Mouse (Mus musculus) myocyte (in vitro differentiated cells): ENCODE measurements at regions not wholly inside any gene's neighbourhood (a gene's known extent, or its start where the extent isn't known, plus 50 kb on each side); places are given as distances from the start of the nearest gene placed in this dataset.

Source experiments
- CEBPB ChIP-seq: IDR thresholded peaks from 2 replicates; pipeline ENCODE4 v1.6.1; 2011; ENCODE audit warnings: mild to moderate bottlenecking, moderate library complexity; ENCODE audit not compliant: poor library complexity, insufficient read depth, severe bottlenecking
- E2F4 ChIP-seq: IDR thresholded peaks from one replicate; pipeline ENCODE4 v1.6.1; 2011; ENCODE audit warnings: mild to moderate bottlenecking, control low read depth, moderate library complexity; ENCODE audit not compliant: insufficient read depth
- MAX ChIP-seq: IDR thresholded peaks from one replicate; pipeline ENCODE4 v1.6.1; 2011; ENCODE audit warnings: low read depth, mild to moderate bottlenecking, control low read depth
- MYOD1 ChIP-seq, 3 experiments: IDR thresholded peaks; one replicate each; pipeline ENCODE4 v1.6.1; 2011; ENCODE audit warnings: control low read depth in 2 of 3, low read depth in 2 of 3, mild to moderate bottlenecking in 2 of 3, moderate library complexity in 1 of 3; ENCODE audit not compliant: insufficient read length in 2 of 3, control insufficient read depth in 1 of 3
- POLR2A ChIP-seq: IDR thresholded peaks from one replicate; pipeline ENCODE4 v1.6.1; 2011; ENCODE audit warnings: low read depth, mild to moderate bottlenecking, control low read depth, moderate library complexity; ENCODE audit not compliant: insufficient read length
- POLR2AphosphoS2 ChIP-seq: IDR thresholded peaks from one replicate; pipeline ENCODE4 v1.6.1; 2011; ENCODE audit warnings: low read depth, control low read depth; ENCODE audit not compliant: insufficient read length
- REST ChIP-seq: IDR thresholded peaks from one replicate; pipeline ENCODE4 v1.6.1; 2011; ENCODE audit warnings: mild to moderate bottlenecking, control low read depth, moderate library complexity; ENCODE audit not compliant: insufficient read depth, insufficient read length
- SRF ChIP-seq: IDR thresholded peaks from one replicate; pipeline ENCODE4 v1.6.1; 2011; ENCODE audit warnings: low read depth; ENCODE audit not compliant: control insufficient read depth, insufficient read length
- TCF12 ChIP-seq: IDR thresholded peaks from one replicate; pipeline ENCODE4 v1.6.1; 2011; ENCODE audit warnings: mild to moderate bottlenecking, control low read depth; ENCODE audit not compliant: poor library complexity, insufficient read depth, severe bottlenecking
- TCF3 ChIP-seq: IDR thresholded peaks from one replicate; pipeline ENCODE4 v1.6.1; 2011; ENCODE audit warnings: low read depth, control low read depth; ENCODE audit not compliant: insufficient read length
- USF1 ChIP-seq: IDR thresholded peaks from one replicate; pipeline ENCODE4 v1.6.1; 2011; ENCODE audit warnings: low read depth, mild to moderate bottlenecking, control low read depth, moderate library complexity

- TF ChIP-seq POLR2A = no peak
- TF ChIP-seq MAX = no peak
- no peak for TF ChIP-seq POLR2AphosphoS2
- no peak for TF ChIP-seq TCF12
- no peak for TF ChIP-seq SRF
- TF ChIP-seq CEBPB = no peak
- TF ChIP-seq REST = no peak
- no peak for TF ChIP-seq E2F4
- no peak for TF ChIP-seq USF1
- no peak for TF ChIP-seq TCF3
- TF ChIP-seq MYOD1 (IDR thresholded peaks at IDR 0.05; ENCODE audit: control insufficient read depth in 1 of 3, insufficient read length in 2 of 3, low read depth in 2 of 3) = no peak
Measured at GRCm38 (mm10) chr1:90285318-90285717, 81.5 kb downstream of the Ackr3 start.
